Mouse (Mus musculus): Measurements from ENCODE around the gene Erg28. TPM values are rescaled to one million over a fixed set of nuclear protein-coding genes. Genes with fewer than 3 reads are reported as not detected.

Erg28 gene
- 10 to 100 TPM; 11.1 to 11.9 TPM for total RNA-seq (2021)

GRCm38 (mm10) chr12:85824438-85825264, at the start of gene Erg28, which contains the start of gene Ttll5:
Gene Erg28 (minus strand): TSS chr12:85824550.
Gene Ttll5 (plus strand): TSS chr12:85824659.
- peak; percentile 97 for DNase-seq
- intact Hi-C loops (cut with DNase I): loop anchor here (10.0 kb wide), 1 partner anchor 480 kb away; no protein-coding TSS in a partner anchor

GRCm38 (mm10) chr12:85869423-85869822, 45.1 kb upstream of the Erg28 start:
- intact Hi-C loops (cut with DNase I): loop anchor here (5.0 kb wide), 1 partner anchor 153 kb away; no protein-coding TSS in a partner anchor
- peak; percentile 70 to 73 for DNase-seq

GRCm38 (mm10) chr12:85867125-85867524, 42.8 kb upstream of the Erg28 start:
- intact Hi-C loops (cut with DNase I): loop anchor here (5.0 kb wide), 1 partner anchor 155 kb away; no protein-coding TSS in a partner anchor
- DNase-seq: no peak

- DNase-seq: no peak
- intact Hi-C loops (cut with DNase I): loop anchor here (5.0 kb wide), 1 partner anchor 156 kb away; no protein-coding TSS in a partner anchor
These were observed 42.3 kb upstream of the Erg28 start for GRCm38 (mm10) chr12:85866624-85867023.

- intact Hi-C loops (cut with DNase I): loop anchor here (1.0 to 5.0 kb wide), 2 partner anchors 157 to 214 kb away; partner anchors contain the start of gene Tgfb3
These were observed 41.2 kb upstream of the Erg28 start for GRCm38 (mm10) chr12:85865526-85865925.

GRCm38 (mm10) chr12:85862514-85862913, 38.2 kb upstream of the Erg28 start:
- peak; percentile 18 to 37 for DNase-seq
- intact Hi-C loops (cut with DNase I): no loop called here

More at GRCm38 (mm10) chr12:85865526-85865925, 41.2 kb upstream of the Erg28 start:
- peak; percentile 42 to 51 for DNase-seq

GRCm38 (mm10) chr12:85859511-85860189, 35.3 kb upstream of the Erg28 start:
- peak; percentile 43 to 60 for DNase-seq
- intact Hi-C loops (cut with DNase I): no loop called here

GRCm38 (mm10) chr12:85859111-85859510, 34.8 kb upstream of the Erg28 start:
- DNase-seq: no peak
- intact Hi-C loops (cut with DNase I): no loop called here

GRCm38 (mm10) chr12:85857300-85857699, 33.0 kb upstream of the Erg28 start:
- no peak for DNase-seq
- intact Hi-C loops (cut with DNase I): no loop called here

- intact Hi-C loops (cut with DNase I): no loop called here
- no peak for DNase-seq
These were observed 29.9 kb upstream of the Erg28 start for GRCm38 (mm10) chr12:85854271-85854670.

- DNase-seq: no peak
- intact Hi-C loops (cut with DNase I): no loop called here
These were observed 29.5 kb upstream of the Erg28 start for GRCm38 (mm10) chr12:85853836-85854235.

- intact Hi-C loops (cut with DNase I): no loop called here
- DNase-seq: no peak
These were observed 26.3 kb upstream of the Erg28 start for GRCm38 (mm10) chr12:85850661-85851060.

- DNase-seq: peak; percentile 55 to 61
- intact Hi-C loops (cut with DNase I): loop anchor here (5.0 kb wide), 1 partner anchor 229 kb away; the partner anchor contains the start of gene Tgfb3
These were observed 24.0 kb upstream of the Erg28 start for GRCm38 (mm10) chr12:85848164-85848958.

GRCm38 (mm10) chr12:85839371-85840000, 15.1 kb upstream of the Erg28 start:
- no peak for DNase-seq
- intact Hi-C loops (cut with DNase I): no loop called here

- no peak for DNase-seq
- intact Hi-C loops (cut with DNase I): no loop called here
These were observed 13.4 kb upstream of the Erg28 start for GRCm38 (mm10) chr12:85837765-85838164.

- DNase-seq: no peak
These were observed 10.2 kb upstream of the Erg28 start for GRCm38 (mm10) chr12:85834543-85834942.

GRCm38 (mm10) chr12:85830691-85831090, 6.3 kb upstream of the Erg28 start:
- peak; percentile 63 to 72 for DNase-seq
- intact Hi-C loops (cut with DNase I): no loop called here

More at GRCm38 (mm10) chr12:85834543-85834942, 10.2 kb upstream of the Erg28 start:
- intact Hi-C loops (cut with DNase I): no loop called here

GRCm38 (mm10) chr12:85829866-85830265, 5.5 kb upstream of the Erg28 start:
- no peak for DNase-seq
- intact Hi-C loops (cut with DNase I): loop anchor here (10.0 kb wide), 1 partner anchor 485 kb away; no protein-coding TSS in a partner anchor

- DNase-seq: no peak
- intact Hi-C loops (cut with DNase I): loop anchor here (10.0 kb wide), 1 partner anchor 484 kb away; no protein-coding TSS in a partner anchor
These were observed 4.5 kb upstream of the Erg28 start for GRCm38 (mm10) chr12:85828856-85829255.

- intact Hi-C loops (cut with DNase I): loop anchor here (10.0 kb wide), 1 partner anchor 481 kb away; no protein-coding TSS in a partner anchor
- DNase-seq: no peak
These were observed 1.5 kb upstream of the Erg28 start for GRCm38 (mm10) chr12:85825822-85826221.

Measured in heart, postnatal 10 days (tissue).